In the genomic region with DNA sequence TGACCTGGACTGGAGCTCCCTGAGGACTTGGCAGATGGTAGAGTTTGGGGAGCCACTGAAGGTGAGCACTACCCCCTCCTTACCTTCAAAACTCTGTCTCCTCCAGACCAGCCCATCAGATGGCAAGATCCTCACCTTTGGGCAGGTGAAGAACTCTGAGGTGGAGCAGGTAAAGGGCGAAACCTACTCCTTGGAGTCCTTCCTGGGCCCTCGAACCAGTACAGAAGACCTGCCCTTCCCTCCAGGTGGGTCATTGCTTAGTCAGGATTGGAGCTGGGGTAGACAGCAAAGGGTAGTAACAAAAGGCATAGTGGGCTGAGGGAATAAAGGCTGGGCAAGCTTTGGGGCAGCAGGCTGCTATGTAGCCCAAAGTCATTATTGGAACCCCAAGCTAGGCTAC, we compare ENCODE assay signal across 5 mouse cellular contexts.
DNase-seq lines count a peak whose midpoint lies in the region.

No protein-coding gene starts in this region.

- peak; percentile 20 for DNase-seq in T-cell, adult 2 months (ENCODE audit: low spot score)
- peak; percentile 56 for DNase-seq in cerebellum, adult 11-12 months
- DNase-seq in cerebellum, adult 9-11 months = peak; percentile 61
- DNase-seq in kidney, postnatal 14 days = peak; percentile 15
- DNase-seq in thymus, postnatal 14 days = peak; percentile 19

Comparison
In these comparisons a context has a peak if more than half of its experiments do, and no peak if none do; other contexts are left out.
1. Peak in every context shown above with its lines: DNase-seq.